Mouse (Mus musculus): ENCODE results near the gene Gata5. TPM values are rescaled to one million over a fixed set of nuclear protein-coding genes. Genes with fewer than 3 reads are reported as not detected.

Gata5 gene
- polyA plus RNA-seq, 1 experiment, result not detected

DNA sequence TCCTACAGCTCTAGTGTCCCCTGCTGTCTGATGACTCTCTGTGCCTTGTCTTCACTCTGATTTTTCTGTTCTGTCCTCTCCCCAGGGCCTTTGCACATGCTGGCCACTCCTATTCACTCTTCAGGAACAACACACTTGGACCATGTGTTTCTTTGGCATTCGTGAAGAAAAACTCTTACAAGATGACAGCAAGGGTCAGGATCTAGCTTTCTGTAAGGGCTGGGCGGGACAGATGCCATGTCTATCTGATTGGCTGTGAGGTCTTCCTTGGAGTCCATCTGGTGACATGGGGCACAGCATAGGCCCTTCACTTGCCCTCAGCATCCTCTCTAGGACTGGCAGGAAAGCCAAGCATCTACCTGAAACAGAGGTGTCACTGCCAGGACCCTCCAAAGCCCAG is 28.5 kb downstream of the Gata5 start:
- H3K27me3 ChIP-seq (ENCODE audit: control insufficient read depth, insufficient read depth, low read length), result no peaks in the 10 kb centered on the region; the same call in 1 of the 2 replicates
- WGBS, result 39% methylated on average over 2 of the region's 2 CpGs
- H3K4me3 ChIP-seq (replicated peaks; ENCODE audit: insufficient read depth, low read depth, low read length), result no peak overlapping the region
- no peak overlapping the region for H3K27ac ChIP-seq (ENCODE audit: insufficient read depth, low read length)
- TF ChIP-seq CTCF (IDR thresholded peaks at IDR 0.05; ENCODE audit: borderline replicate concordance, insufficient read depth, low read depth, low read length) (no peak), POLR2A (IDR thresholded peaks at IDR 0.05; ENCODE audit: borderline replicate concordance, insufficient read depth, low read length) (no peak)
- H3K4me1 ChIP-seq (ENCODE audit: control insufficient read depth, insufficient read depth, low read length), result no peaks in the 10 kb centered on the region
- DNase-seq, result no peak

DNA sequence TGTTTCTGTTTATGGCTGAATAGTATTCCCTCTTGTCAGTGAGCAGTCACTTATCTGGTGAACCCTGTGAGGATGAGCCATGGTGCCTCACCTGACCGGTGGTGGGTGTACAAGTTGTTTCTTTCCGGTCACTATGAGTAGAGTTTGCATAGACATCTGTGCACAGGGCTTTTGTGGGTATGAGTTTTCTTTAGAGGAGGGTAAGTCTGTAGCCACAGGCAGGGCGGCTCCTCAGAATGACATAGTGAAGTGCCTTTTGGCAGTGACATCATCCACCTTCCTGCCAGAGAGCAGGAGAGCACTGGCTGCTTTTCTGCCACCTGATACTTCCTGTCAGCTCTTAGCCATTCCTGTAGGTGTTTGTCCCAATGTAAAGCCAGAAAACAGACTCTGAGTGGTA is 29.0 kb downstream of the Gata5 start:
- Histone ChIP-seq H3K4me1 (ENCODE audit: control insufficient read depth, insufficient read depth, low read length) (no peaks in the 10 kb centered on the region), H3K27ac (ENCODE audit: insufficient read depth, low read length) (no peak overlapping the region), H3K4me3 (replicated peaks; ENCODE audit: insufficient read depth, low read depth, low read length) (no peak overlapping the region), H3K27me3 (ENCODE audit: control insufficient read depth, insufficient read depth, low read length) (no peaks in the 10 kb centered on the region; the same call in 1 of the 2 replicates)
- TF ChIP-seq CTCF (IDR thresholded peaks at IDR 0.05; ENCODE audit: borderline replicate concordance, insufficient read depth, low read depth, low read length) (no peak), POLR2A (IDR thresholded peaks at IDR 0.05; ENCODE audit: borderline replicate concordance, insufficient read depth, low read length) (no peak)
- DNase-seq, result no peak
- 88% methylated on average over 3 of the region's 3 CpGs for WGBS

DNA sequence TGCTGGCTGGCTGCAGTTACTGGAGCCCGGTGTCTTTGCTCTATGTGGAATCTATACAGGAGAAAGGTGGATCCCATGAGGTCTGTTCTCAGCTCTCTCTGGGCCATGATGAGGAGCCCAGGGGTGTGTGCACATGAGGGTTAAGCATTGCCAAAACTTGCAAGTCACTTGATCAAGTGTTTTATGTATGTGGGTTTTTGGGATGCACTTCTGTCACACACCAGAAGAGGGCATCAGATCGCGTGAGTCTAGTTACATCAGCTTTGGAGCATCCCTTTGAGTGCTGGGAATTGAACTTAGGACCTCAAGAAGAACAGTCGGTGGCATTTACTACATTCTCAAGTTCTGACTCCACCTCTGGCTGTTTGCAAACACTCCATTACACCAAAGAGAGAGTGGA is 29.9 kb downstream of the Gata5 start:
- 60% methylated on average over 4 of the region's 4 CpGs for WGBS

DNA sequence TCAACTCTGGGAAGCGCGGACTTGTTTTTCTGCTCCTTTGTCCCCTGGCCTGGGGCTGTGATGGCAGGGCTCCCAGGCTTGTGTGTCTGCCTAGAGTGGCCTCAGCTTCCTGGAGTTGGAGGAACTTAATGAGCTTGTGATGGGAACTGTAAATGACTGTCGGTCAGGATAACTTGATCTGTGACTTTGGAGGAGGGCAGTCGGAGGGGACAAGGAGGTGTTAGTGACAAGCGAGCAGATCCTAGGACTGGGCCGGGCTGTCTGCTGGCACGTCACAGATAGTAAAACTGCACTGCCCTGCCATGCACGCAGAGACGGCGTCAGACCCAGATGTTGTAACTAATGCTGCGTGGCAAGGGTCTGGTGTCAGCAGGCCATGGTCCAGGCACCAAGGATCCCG is 31.0 kb downstream of the Gata5 start:
- WGBS, result 70% methylated on average over 12 of the region's 12 CpGs
- no peaks in the 10 kb centered on the region for H3K4me1 ChIP-seq (ENCODE audit: control insufficient read depth, insufficient read depth, low read length)
- DNase-seq, result no peak
- no peak overlapping the region for H3K27ac ChIP-seq (ENCODE audit: insufficient read depth, low read length)
- H3K4me3 ChIP-seq (replicated peaks; ENCODE audit: insufficient read depth, low read depth, low read length), result no peak overlapping the region
- TF ChIP-seq CTCF (IDR thresholded peaks at IDR 0.05; ENCODE audit: borderline replicate concordance, insufficient read depth, low read depth, low read length), result no peak
- no peak for TF ChIP-seq POLR2A (IDR thresholded peaks at IDR 0.05; ENCODE audit: borderline replicate concordance, insufficient read depth, low read length)
- no peaks in the 10 kb centered on the region; the same call in 1 of the 2 replicates for H3K27me3 ChIP-seq (ENCODE audit: control insufficient read depth, insufficient read depth, low read length)

More for the DNA sequence above, 29.9 kb downstream of the Gata5 start:
- H3K27me3 ChIP-seq (ENCODE audit: control insufficient read depth, insufficient read depth, low read length), result no peaks in the 10 kb centered on the region; the same call in 1 of the 2 replicates
- TF ChIP-seq POLR2A (IDR thresholded peaks at IDR 0.05; ENCODE audit: borderline replicate concordance, insufficient read depth, low read length) (no peak), CTCF (IDR thresholded peaks at IDR 0.05; ENCODE audit: borderline replicate concordance, insufficient read depth, low read depth, low read length) (no peak)
- no peaks in the 10 kb centered on the region for H3K4me1 ChIP-seq (ENCODE audit: control insufficient read depth, insufficient read depth, low read length)
- DNase-seq, result no peak
- H3K27ac ChIP-seq (ENCODE audit: insufficient read depth, low read length), result no peak overlapping the region
- no peak overlapping the region for H3K4me3 ChIP-seq (replicated peaks; ENCODE audit: insufficient read depth, low read depth, low read length)

DNA sequence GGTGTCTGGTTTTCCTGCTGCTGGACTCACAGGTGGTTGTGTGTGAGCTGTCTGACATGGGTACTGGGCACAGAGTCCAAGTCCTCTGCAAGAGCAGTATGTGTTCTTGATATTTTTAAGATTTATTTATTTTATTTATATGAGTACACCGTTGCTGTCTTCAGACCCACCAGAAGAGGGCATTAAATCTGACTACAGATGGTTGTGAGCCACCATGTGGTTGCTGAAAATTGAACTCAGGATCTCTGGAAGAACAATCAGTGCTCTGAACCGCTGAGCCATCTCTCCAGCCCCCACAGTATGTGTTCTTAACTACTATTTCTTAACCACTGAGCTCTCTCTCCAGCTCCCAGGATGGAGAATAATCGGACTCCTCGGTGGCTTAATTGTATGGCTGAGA is 32.3 kb downstream of the Gata5 start:
- DNase-seq, result no peak
- Histone ChIP-seq H3K27ac (ENCODE audit: insufficient read depth, low read length) (no peak overlapping the region), H3K4me1 (ENCODE audit: control insufficient read depth, insufficient read depth, low read length) (no peaks in the 10 kb centered on the region), H3K27me3 (ENCODE audit: control insufficient read depth, insufficient read depth, low read length) (no peaks in the 10 kb centered on the region; the same call in 1 of the 2 replicates), H3K4me3 (replicated peaks; ENCODE audit: insufficient read depth, low read depth, low read length) (no peak overlapping the region)
- TF ChIP-seq POLR2A (IDR thresholded peaks at IDR 0.05; ENCODE audit: borderline replicate concordance, insufficient read depth, low read length), result no peak
- no peak for TF ChIP-seq CTCF (IDR thresholded peaks at IDR 0.05; ENCODE audit: borderline replicate concordance, insufficient read depth, low read depth, low read length)
- WGBS, result 72% methylated on average over 4 of the region's 4 CpGs

DNA sequence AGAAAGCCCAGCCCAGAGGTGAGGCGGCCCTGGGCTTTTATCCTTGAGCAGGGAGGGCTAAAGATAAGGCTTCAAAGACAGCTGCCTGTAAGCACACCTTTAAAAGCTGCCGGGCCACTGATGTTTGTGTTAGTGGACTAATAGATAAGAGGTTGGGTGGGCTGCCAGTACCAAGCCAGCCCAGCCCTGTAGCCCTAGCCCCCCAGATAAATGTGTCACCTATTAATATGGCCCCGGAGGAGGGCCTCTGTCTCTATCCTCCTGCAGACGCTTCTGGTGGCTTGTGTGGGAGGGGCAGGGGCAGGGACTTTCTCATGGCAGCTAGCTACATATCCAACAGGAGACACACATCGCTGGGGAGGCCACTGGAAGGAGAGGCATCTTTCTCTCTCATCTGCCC is 33.7 kb downstream of the Gata5 start:
- Histone ChIP-seq H3K4me3 (replicated peaks; ENCODE audit: insufficient read depth, low read depth, low read length) (no peak overlapping the region), H3K27me3 (ENCODE audit: control insufficient read depth, insufficient read depth, low read length) (no peaks in the 10 kb centered on the region; the same call in 1 of the 2 replicates), H3K4me1 (ENCODE audit: control insufficient read depth, insufficient read depth, low read length) (no peaks in the 10 kb centered on the region), H3K27ac (ENCODE audit: insufficient read depth, low read length) (no peak overlapping the region)
- TF ChIP-seq CTCF (IDR thresholded peaks at IDR 0.05; ENCODE audit: borderline replicate concordance, insufficient read depth, low read depth, low read length), result no peak
- TF ChIP-seq POLR2A (IDR thresholded peaks at IDR 0.05; ENCODE audit: borderline replicate concordance, insufficient read depth, low read length), result no peak
- 66% methylated on average over 5 of the region's 5 CpGs for WGBS
- no peak for DNase-seq

DNA sequence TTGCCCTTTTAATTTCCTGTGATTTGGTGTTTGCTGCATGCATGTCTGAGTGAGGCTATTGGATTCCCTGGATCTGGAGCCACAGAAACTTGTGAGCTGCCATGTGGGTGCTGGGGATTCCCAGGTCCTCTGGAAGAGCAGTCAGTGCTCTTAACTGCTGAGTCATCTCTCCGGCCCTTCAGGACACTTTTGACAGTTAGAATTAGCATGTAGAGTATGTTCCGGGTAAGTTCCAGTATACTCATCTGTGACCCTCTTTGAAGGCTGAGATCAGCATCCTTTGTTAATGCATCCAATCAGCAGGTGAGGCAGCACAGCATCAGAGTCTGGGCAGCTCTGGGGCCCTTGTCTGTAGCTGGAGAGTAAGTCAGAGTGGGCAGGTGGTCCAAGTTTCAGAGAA is 34.2 kb downstream of the Gata5 start:
- DNase-seq, result no peak
- H3K4me3 ChIP-seq (replicated peaks; ENCODE audit: insufficient read depth, low read depth, low read length), result no peak overlapping the region
- TF ChIP-seq CTCF (IDR thresholded peaks at IDR 0.05; ENCODE audit: borderline replicate concordance, insufficient read depth, low read depth, low read length), result no peak
- no peak for TF ChIP-seq POLR2A (IDR thresholded peaks at IDR 0.05; ENCODE audit: borderline replicate concordance, insufficient read depth, low read length)
- H3K4me1 ChIP-seq (ENCODE audit: control insufficient read depth, insufficient read depth, low read length), result no peaks in the 10 kb centered on the region
- no peak overlapping the region for H3K27ac ChIP-seq (ENCODE audit: insufficient read depth, low read length)
- 72% methylated on average over 2 of the region's 2 CpGs for WGBS
- no peaks in the 10 kb centered on the region; the same call in 1 of the 2 replicates for H3K27me3 ChIP-seq (ENCODE audit: control insufficient read depth, insufficient read depth, low read length)

DNA sequence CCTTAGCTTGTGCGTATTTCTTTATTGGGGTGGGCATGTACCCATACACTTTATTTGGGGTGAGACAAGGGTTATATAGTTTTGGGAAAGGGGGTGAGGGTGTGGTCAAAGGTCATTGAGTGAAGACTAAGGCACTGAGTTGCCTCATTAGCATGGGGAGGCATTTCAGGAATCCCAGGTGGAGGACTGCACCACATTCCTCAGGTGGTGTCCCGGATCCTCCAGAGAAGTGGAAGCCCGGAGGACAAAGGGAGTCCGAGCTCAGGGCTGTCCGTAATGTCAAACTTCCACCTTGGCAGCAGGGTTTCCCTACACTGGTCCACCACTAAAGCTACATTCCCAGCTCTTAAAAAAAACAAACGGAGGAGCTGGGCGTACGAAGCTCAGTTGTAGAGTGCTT is 41.6 kb downstream of the Gata5 start:
- TF ChIP-seq POLR2A (IDR thresholded peaks at IDR 0.05; ENCODE audit: borderline replicate concordance, insufficient read depth, low read length) (no peak), CTCF (IDR thresholded peaks at IDR 0.05; ENCODE audit: borderline replicate concordance, insufficient read depth, low read depth, low read length) (no peak)
- Histone ChIP-seq H3K27ac (ENCODE audit: insufficient read depth, low read length) (no peak overlapping the region), H3K4me1 (ENCODE audit: control insufficient read depth, insufficient read depth, low read length) (no peaks in the 10 kb centered on the region), H3K27me3 (ENCODE audit: control insufficient read depth, insufficient read depth, low read length) (no peaks in the 10 kb centered on the region), H3K4me3 (replicated peaks; ENCODE audit: insufficient read depth, low read depth, low read length) (no peak overlapping the region)
- 71% methylated on average over 8 of the region's 8 CpGs for WGBS
- no peak for DNase-seq
